Mouse (Mus musculus) heart, postnatal 0 days (tissue): ENCODE data around the gene Col7a1.
A peak's percentile ranks its signal among the peaks of the same experiment; 100 is the strongest.

Source experiments
- CTCF ChIP-seq: IDR thresholded peaks from 2 replicates; pipeline ENCODE4 v1.5.1; 2016; ENCODE audit warnings: antibody characterized with exemption, control low read depth, low read depth
- EP300 ChIP-seq: IDR thresholded peaks from 2 replicates; pipeline ENCODE4 v1.6.1; 2016; ENCODE audit warnings: antibody characterized with exemption, low read depth

DNA sequence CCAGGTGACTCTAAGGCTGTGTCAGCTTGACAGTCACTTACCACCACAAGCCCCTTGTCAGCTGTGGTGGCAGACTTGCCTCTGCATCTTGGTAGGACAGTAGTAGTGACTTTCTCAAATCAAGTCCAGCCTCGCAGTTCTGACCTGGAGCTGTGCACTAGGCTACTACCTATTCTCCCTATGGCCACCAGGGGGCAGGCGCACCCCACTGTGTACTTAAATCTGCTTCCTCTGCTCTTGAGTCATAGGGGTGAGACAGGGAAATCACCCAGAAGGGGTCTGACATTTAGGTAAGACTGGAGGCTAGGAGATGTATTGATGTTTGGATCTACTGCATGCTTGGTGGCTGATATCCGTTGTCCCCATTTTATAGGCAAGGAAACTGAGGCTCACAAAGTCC, 47.3 kb downstream of the Col7a1 start:
- no peak for TF ChIP-seq EP300
- TF ChIP-seq CTCF = peak; percentile 97
